Mouse (Mus musculus) spleen, adult 2 months (tissue): ENCODE results near the gene Atp1a4. TPM values are rescaled to one million over a fixed set of nuclear protein-coding genes. Genes with fewer than 3 reads are reported as not detected.

Source experiments
- DNase-seq, 2 experiments: peaks; one replicate each; pipeline versions ENCODE4 v3.0.0 to v3.0.0-alpha.2; 2012 to 2021; ENCODE audit warnings: low spot score in 2 of 2, low read depth in 1 of 2
- H3K27ac ChIP-seq: fragments of 200-500 bp; 2 replicates; pipeline ENCODE4 v1.5.1; 2012; ENCODE audit warnings: low read length, inconsistent platforms; ENCODE audit not compliant: insufficient read depth
- H3K27me3 ChIP-seq: fragments of 200-500 bp; 2 replicates; pipeline ENCODE4 v1.6.1; 2012; ENCODE audit warnings: mild to moderate bottlenecking, moderate library complexity, low read length, inconsistent platforms; ENCODE audit not compliant: control insufficient read depth, insufficient read depth
- H3K36me3 ChIP-seq: fragments of 200-500 bp; 2 replicates; pipeline ENCODE4 v1.6.1; 2012; ENCODE audit warnings: mild to moderate bottlenecking, low read length, inconsistent platforms; ENCODE audit not compliant: control insufficient read depth, insufficient read depth
- H3K4me1 ChIP-seq: fragments of 200-500 bp; 2 replicates; pipeline ENCODE4 v1.6.1; 2011; ENCODE audit warnings: inconsistent platforms; ENCODE audit not compliant: control insufficient read depth, insufficient read depth, insufficient read length
- H3K4me3 ChIP-seq: fragments of 200-500 bp; 2 replicates; pipeline ENCODE4 v1.5.1; 2011; ENCODE audit warnings: mild to moderate bottlenecking, inconsistent platforms; ENCODE audit not compliant: insufficient read depth, insufficient read length; ENCODE audit errors: extremely low read depth
- CTCF ChIP-seq: fragments of 200-500 bp; IDR thresholded peaks from 2 replicates; pipeline ENCODE4 v1.5.1; 2011; ENCODE audit warnings: mild to moderate bottlenecking, inconsistent platforms; ENCODE audit not compliant: insufficient read depth, insufficient read length, insufficient replicate concordance; ENCODE audit errors: extremely low read depth
- POLR2A ChIP-seq: fragments of 200-500 bp; IDR thresholded peaks from 2 replicates; pipeline ENCODE4 v1.6.1; 2011; ENCODE audit warnings: low read depth, low read length, inconsistent platforms
- WGBS: fragments of 180-500 bp; shearing (Covaris S2); methylation state at CpG from one replicate; pipeline ENCODE4 v1.1.7; 2018; 5-methylcytosine and 5-hydroxymethylcytosine counted together
- polyA plus RNA-seq: library from polyadenylated mRNA; depleted of rRNA; stranded (reverse); fragments of >200 nt; gene quantifications from 2 replicates; pipeline ENCODE4 v1.2.3, GENCODE M21; 2012; rRNA removed

Atp1a4 gene
- polyA plus RNA-seq = 0.04 TPM in 1 of 2 replicates, not detected in the other

DNA sequence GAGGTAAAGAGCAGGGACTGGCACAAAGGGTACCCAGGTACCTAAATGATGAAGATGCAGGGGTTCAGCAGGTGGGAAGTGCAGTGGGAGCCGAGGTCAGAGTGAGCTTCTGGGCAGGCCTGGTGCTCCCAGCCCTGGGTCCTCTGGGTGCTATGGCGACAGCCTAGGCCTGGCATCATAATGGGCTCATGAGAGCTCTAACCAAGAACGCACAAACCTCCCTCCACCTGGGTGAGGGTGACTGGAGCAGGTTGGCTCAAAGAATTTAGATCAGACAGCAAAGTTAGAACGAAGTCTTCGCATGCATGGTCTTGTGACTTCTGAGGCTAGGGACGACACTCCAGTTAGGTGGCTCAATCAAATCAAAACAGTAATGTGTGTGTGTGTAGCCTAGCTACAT lies at the start of gene Atp1a4:
Gene Atp1a4 (minus strand): TSS at position 101 of the 400 bp plus-strand sequence.
- no peaks in the 10 kb centered on the region for H3K4me1 ChIP-seq
- no peak for DNase-seq
- H3K27me3 ChIP-seq = no peaks in the 10 kb centered on the region
- no peaks in the 10 kb centered on the region for H3K36me3 ChIP-seq
- H3K27ac ChIP-seq = no peak within 1 kb of the TSS
- no peak for TF ChIP-seq CTCF
- TF ChIP-seq POLR2A = no peak
- WGBS = 92% methylated on average over 6 of the region's 6 CpGs
- no peak within 1 kb of the TSS for H3K4me3 ChIP-seq

DNA sequence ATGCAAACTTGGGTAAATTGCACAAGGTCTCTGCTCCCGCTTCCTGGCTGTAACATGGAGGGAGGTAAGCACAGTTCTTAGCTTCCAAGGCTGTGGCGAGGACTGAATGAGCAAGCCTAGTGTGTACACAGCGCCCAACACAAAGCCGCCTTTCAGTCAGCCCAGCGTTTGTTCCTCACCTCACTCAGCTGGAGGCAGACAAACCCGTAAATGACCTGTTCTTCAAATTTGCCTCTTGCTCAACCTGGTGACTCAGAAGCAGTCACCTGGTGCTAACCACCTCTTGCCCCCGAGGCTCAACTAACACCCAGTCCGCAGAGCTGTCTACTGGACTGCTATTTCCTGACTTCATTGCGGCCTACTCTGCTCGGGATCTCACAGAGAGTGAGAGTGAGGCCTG lies 49.7 kb upstream of the Atp1a4 start:
- no peak for TF ChIP-seq CTCF
- peaks cover 18% of the 10 kb centered on the region; the same call in 1 of the 2 replicates for H3K4me1 ChIP-seq
- no peak overlapping the region for H3K4me3 ChIP-seq
- no peaks in the 10 kb centered on the region for H3K36me3 ChIP-seq
- 80% methylated on average over 10 of the region's 10 CpGs for WGBS
- no peak for DNase-seq
- H3K27ac ChIP-seq = no peak overlapping the region
- H3K27me3 ChIP-seq = no peaks in the 10 kb centered on the region

DNA sequence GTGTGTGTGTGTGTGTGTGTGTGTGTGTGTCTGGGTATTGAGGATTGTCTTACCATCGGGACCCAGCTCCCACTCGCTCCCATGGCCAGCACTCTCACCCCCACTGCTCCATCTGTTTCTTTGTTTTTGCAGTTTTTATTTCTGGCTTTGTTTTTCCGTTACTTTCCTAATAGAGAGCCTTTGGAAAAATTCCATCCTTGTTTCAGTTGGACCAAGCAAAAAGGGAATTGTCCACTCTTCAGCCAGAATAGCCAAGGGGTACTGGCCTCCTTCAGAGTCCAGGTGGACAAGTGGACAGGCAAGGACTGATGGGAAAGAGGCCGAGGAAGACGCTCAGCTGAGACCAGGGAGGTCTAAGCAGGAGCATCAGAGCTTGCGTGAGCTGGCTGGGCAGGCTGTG lies 48.7 kb upstream of the Atp1a4 start:
- 82% methylated on average over 6 of the region's 6 CpGs for WGBS

GRCm38 (mm10) chr1:172306196-172306595 lies 48.0 kb upstream of the Atp1a4 start:
- H3K4me3 ChIP-seq = no peak overlapping the region
- TF ChIP-seq CTCF (no peak), POLR2A (no peak)
- WGBS = 8% methylated on average over 4 of the region's 4 CpGs
- H3K4me1 ChIP-seq = peaks cover 16% of the 10 kb centered on the region; the same call in 1 of the 2 replicates
- no peaks in the 10 kb centered on the region for H3K27me3 ChIP-seq
- no peak overlapping the region for H3K27ac ChIP-seq
- no peak for DNase-seq
- no peaks in the 10 kb centered on the region for H3K36me3 ChIP-seq

More for the DNA sequence above, 48.7 kb upstream of the Atp1a4 start:
- no peaks in the 10 kb centered on the region for H3K36me3 ChIP-seq
- H3K4me3 ChIP-seq = no peak overlapping the region
- no peak for DNase-seq
- no peak overlapping the region for H3K27ac ChIP-seq
- TF ChIP-seq CTCF = no peak
- no peak for TF ChIP-seq POLR2A
- H3K27me3 ChIP-seq = no peaks in the 10 kb centered on the region
- H3K4me1 ChIP-seq = peaks cover 16% of the 10 kb centered on the region; the same call in 1 of the 2 replicates

DNA sequence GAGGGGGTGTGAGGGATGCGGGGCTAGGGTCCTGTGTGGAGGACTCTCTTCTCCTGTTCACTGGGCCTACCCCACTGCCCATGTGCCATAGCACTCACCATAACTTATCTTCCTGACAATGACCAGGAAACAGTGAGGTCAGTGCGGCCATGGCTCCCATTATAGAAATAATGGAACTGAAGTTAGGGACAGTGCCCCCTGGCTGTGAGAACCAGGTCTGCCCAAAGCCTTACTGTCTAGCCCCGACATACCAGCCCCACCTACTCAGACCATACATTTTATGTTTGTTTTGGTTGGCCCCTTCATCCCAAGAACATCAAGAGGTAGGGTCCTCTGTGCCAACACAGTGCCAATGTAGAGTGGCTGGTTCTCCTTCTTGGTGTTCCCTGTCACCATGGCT lies 47.4 kb upstream of the Atp1a4 start:
- WGBS = 48% methylated on average over 3 of the region's 3 CpGs
- Histone ChIP-seq H3K27ac (no peak overlapping the region), H3K4me1 (peaks cover 14% of the 10 kb centered on the region; the same call in 1 of the 2 replicates)

DNA sequence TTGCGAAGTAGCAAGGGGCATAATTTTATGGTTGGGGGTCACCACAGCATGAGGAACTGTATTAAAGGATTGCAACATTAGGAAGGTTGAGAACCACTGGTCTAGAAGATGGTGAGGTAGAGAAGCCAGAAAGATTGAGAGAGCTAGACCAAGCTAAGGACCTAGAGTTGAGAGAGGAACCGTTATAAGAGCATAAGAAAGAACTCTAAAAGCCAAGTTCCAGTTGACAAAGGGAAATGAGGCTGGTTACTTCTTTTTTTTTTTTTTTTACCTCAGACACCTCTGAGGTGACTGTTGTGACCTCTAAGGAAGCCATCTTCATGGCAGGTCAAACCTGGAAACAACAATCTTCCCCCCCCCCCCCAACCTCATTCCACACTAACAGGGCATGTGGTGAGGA lies 46.9 kb upstream of the Atp1a4 start:
- 58% methylated on average over 2 of the region's 2 CpGs for WGBS
- Histone ChIP-seq H3K36me3 (no peaks in the 10 kb centered on the region), H3K27ac (no peak overlapping the region), H3K4me1 (peaks cover 10% of the 10 kb centered on the region; the same call in 1 of the 2 replicates), H3K4me3 (no peak overlapping the region), H3K27me3 (no peaks in the 10 kb centered on the region)
- TF ChIP-seq POLR2A (no peak), CTCF (no peak)
- no peak for DNase-seq

More for the DNA sequence above, 47.4 kb upstream of the Atp1a4 start:
- TF ChIP-seq CTCF = no peak
- TF ChIP-seq POLR2A = no peak
- Histone ChIP-seq H3K4me3 (no peak overlapping the region), H3K27me3 (no peaks in the 10 kb centered on the region), H3K36me3 (no peaks in the 10 kb centered on the region)
- no peak for DNase-seq

DNA sequence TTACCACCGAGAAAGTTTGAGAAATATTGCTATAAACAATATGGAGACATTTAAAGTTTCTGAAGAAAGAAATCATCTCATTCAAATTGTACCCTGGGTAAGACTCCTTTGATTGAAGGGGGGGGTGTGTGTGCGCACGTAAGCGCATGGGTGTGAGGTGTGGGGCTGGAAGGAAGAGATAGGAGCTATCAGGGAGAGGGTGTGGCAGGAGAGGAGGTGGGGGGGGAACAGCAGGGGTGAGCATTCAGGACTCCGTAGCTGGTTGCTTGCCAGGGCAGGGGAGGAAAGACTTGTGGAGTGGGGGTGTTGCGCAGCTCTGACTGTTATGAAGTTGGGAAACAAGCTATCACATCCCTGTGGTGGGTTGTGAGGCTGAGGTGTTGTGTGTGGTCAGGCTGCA lies 46.2 kb upstream of the Atp1a4 start:
- Histone ChIP-seq H3K36me3 (no peaks in the 10 kb centered on the region), H3K27ac (no peak overlapping the region), H3K4me3 (no peak overlapping the region), H3K27me3 (no peaks in the 10 kb centered on the region), H3K4me1 (peaks cover 7% of the 10 kb centered on the region; the same call in 1 of the 2 replicates)
- 70% methylated on average over 6 of the region's 6 CpGs for WGBS
- DNase-seq = no peak
- TF ChIP-seq POLR2A (no peak), CTCF (no peak)
